Mouse (Mus musculus): ENCODE results near the gene Adgrv1.

The Adgrv1 gene

GRCm38 (mm10) chr13:81050911-81051310 is 582.0 kb downstream of the Adgrv1 start:
- no peak for DNase-seq (ENCODE audit: extremely low spot score)

GRCm38 (mm10) chr13:81045345-81045744 is 587.6 kb downstream of the Adgrv1 start:
- no peak for DNase-seq (ENCODE audit: extremely low spot score)

Data from embryo, embryonic 9.5 days (tissue).